Mouse (Mus musculus) T-helper 2 cell (primary cell): ENCODE results near the gene Fyb.

Source experiments
- in situ Hi-C: fragments of 300-600 bp; cut with MboI, MseI; formaldehyde crosslinking; loops from one replicate; pipeline ENCODE4 v1.15.1; 2025; ENCODE audit warnings: high pct_unique_total_duplicates

Gene Fyb

DNA sequence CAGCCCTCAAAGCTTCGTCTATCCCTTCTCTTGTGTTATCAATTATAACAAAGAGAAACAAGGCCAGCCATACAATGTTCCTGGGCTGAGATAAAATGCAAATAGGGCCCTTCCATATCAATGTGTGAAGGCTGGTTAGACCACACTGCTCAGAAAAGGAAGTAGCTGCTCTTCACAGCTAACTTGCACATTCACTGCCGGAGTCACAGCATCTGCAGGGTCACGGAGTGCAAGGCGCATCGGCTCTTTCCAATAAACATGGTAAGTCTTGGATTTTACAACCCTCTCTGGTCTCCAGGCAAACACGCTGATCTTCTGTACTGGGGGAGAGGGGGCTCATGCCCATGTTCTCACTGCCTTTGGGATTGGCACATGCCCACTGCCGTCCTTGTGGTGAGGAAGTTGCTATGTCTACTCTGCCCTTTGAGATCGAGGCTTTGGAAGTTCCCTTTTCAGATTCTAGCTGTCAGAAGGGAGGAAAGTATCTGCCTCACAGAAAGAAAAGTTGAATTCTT lies at the start of gene Fyb:
Gene Fyb, plus strand, starts transcription at position 201 of the 515 bp plus-strand sequence.
- in situ Hi-C loops, result loop anchor here (5.0 kb wide), 1 partner anchor 45 kb away; no protein-coding TSS in a partner anchor

DNA sequence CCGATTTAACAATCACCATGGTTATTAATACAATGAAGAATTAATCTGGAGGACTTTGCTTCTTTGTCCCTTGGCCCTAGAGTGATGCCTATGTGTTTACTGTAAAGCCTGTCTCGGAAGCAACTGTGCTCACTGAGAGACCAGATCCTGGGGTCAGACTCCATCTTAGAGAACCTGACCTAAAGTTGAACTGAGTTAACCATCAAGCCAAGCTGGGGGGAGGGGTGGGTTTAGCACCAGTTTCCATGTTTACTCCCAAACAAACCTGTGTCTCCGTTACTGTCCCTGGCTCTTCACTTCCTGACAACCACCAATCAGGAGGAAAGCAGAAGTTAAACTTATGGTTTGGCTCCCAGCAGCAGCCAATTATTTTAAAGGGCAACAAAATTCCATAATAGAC lies 39.1 kb upstream of the Fyb start:
- in situ Hi-C loops, result no loop called here

DNA sequence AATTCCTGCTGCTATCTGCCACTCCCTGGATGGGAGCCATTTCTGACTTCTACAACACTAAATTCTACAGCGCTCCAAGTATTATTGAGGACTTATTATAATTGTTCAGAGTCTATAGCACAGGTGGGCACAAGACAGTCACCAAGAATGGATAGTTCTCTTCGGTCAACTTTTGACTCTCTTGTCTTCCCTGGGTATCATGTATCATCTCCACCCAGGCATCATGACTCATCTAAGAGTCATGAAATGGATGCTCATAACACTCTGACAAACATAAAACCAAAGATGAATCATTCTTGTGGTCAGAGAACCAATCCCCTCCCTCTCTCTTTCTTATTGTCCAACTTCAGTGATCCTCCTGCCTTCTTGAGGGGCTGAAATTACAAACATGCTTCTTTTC lies 30.3 kb upstream of the Fyb start:
- in situ Hi-C loops, result loop anchor here (5.0 kb wide), 1 partner anchor 225 kb away; no protein-coding TSS in a partner anchor

DNA sequence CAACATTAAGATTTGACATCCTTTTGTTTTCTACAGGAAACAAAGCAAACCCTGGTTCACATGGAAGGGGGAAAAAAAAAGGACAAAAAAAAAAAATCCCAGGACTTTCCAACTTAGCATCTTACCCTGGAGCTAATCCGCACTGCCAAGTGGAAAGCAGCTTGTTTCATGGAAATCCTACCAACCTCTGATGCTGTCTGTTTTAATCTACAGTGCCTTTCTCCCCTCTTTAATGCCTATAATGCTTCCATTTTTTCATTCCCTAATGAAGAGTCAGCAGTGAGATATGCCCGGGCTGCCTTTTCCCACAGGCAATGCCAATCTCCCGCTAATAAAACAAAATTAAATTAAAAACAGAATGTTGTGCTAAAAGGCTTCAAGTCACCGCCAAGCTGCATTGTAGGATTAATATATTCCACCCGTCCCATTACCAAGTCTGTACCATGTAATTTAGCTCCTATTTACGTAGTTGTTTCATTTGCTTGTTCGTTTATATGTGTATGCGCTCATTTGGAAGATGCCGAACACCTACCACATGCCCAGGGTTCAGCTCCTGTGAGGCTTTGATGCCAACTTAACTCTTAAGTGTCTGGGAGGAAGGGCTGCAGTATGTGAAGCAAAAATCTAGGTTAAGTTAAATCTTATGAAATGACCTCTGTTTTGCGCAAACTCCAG lies 24.1 kb upstream of the Fyb start:
- in situ Hi-C loops, result no loop called here

GRCm38 (mm10) chr15:6500787-6501186 lies 21.9 kb upstream of the Fyb start:
- in situ Hi-C loops, result no loop called here

DNA sequence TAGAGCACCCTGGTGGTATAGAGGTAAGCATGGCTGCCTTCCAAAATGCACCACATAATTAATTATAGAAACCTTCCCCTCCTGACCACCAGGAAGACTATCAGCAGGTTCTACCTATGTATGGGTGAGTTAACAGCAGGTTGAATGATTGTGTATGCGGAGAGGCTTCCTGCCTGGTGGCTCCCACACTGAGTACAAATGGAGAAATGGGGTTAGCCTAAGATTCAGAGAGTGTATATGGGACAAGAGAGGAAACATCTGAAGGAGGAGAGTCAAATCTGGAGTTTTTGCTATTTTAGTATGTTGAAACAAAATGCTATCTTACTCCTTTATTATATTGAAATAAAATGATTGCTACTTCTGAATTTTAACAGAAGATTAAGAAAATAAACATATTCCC lies 5.1 kb upstream of the Fyb start:
- in situ Hi-C loops, result no loop called here

- in situ Hi-C loops, result loop anchor here (5.0 kb wide), 1 partner anchor 48 kb away; no protein-coding TSS in a partner anchor
Observed at GRCm38 (mm10) chr15:6519417-6520255, 3.0 kb upstream of the Fyb start.

GRCm38 (mm10) chr15:6520505-6521155 lies 2.0 kb upstream of the Fyb start:
- in situ Hi-C loops, result loop anchor here (5.0 kb wide), 1 partner anchor 47 kb away; no protein-coding TSS in a partner anchor

DNA sequence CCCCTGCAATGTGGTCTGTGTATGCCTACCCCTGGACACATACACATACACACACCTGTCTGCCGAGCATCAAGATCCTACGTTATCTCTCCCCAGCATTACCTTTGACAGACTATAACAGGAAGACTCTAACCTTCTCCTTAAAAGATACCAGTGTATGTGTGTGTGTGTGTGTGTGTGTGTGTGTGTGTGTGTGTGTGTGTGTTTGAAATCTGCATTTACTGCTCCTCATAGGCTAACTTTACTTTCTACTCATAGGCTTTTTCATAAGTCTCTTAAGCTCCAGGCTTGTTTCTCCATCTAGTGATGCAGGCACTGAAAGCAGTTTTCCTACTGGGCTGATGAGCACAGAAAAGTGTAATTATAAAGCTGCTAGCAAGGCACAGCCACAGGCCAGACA lies 2.1 kb downstream of the Fyb start:
- in situ Hi-C loops, result loop anchor here (5.0 kb wide), 1 partner anchor 42 kb away; no protein-coding TSS in a partner anchor

- in situ Hi-C loops, result no loop called here
Observed at GRCm38 (mm10) chr15:6525386-6525785, 2.7 kb downstream of the Fyb start.

- in situ Hi-C loops, result no loop called here
Observed at GRCm38 (mm10) chr15:6533858-6534343, 11.2 kb downstream of the Fyb start.

DNA sequence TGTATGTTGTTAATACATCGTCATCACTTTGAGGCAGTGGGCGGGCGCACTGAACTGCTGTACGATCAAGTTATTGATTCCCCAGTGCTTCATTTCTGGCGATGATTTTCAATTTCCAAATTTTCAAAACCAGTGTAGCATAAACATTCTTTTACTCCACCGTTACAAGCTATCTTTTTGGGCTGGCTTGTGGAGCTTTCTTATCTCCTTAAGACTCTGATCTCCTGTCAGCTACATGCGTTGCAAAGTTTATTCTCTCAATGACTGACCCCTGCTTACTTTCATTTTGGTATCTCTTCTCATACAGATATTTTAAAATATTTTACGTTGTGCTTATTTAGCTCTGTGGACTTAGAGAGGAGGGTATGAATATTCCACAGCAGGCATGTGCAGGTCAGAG lies 11.9 kb downstream of the Fyb start:
- in situ Hi-C loops, result no loop called here

GRCm38 (mm10) chr15:6539639-6540338 lies 17.1 kb downstream of the Fyb start:
- in situ Hi-C loops, result no loop called here

DNA sequence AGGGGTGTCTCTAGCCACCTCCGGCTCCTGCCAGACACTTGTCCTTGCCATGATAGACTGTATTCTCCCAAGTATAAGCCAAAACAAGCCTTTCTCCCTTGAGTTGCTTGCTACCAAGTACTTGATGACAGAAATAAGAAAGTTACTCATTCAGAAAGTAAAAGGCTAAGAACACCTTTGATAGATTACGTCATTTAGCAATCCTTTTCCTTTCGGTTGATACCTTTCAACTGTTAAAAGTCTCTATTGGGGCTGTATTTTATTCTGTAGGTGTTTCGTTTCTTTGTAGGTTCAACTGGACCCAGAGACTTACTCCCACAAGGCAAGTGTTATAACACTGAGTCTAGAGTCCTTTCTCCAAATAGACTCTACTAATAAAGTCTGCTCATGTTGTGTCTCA lies 26.3 kb downstream of the Fyb start:
- in situ Hi-C loops, result no loop called here

- in situ Hi-C loops, result loop anchor here (10.0 kb wide), 1 partner anchor 647 kb away; no protein-coding TSS in a partner anchor
Observed at GRCm38 (mm10) chr15:6551875-6552274, 29.2 kb downstream of the Fyb start.

DNA sequence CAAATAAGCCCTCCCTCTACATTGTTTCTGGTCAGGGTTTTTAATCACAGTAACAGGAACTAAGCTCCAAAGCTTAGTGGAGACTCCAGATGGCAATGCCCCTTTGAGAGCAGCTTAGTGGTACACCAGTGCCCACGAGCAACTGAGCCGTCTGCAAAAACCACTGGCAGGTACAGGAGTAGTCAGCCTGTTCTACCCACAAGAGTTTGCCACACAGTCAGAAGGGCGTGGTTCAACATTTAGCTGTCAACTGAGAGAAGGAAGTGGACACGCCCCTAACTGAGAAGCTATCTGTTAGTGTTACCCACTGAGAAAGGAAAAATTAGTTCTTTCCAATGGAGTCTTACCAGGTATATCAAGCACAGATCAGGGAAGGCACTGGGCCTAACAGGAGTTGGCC lies 32.1 kb downstream of the Fyb start:
- in situ Hi-C loops, result loop anchor here (10.0 kb wide), 1 partner anchor 650 kb away; no protein-coding TSS in a partner anchor

DNA sequence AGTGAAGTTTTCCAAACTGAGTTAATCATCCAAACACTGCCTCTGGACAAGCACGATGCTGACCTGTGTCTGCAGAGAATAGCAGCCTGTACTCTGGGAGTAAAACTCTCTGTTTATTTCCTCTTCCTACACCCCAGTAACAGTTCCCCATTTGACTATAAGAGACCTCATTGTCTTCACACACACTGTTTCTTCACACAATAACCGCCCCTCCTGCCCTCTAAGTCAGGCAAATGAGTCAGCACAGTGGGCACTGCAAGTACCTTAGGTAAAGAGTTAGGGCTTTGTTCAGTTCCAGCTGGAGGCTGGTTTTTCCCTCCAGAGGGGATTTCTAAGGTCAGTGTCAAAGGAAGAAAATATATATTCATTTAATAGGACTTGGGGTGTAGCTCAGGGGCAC lies 32.9 kb downstream of the Fyb start:
- in situ Hi-C loops, result loop anchor here (10.0 kb wide), 1 partner anchor 651 kb away; no protein-coding TSS in a partner anchor

DNA sequence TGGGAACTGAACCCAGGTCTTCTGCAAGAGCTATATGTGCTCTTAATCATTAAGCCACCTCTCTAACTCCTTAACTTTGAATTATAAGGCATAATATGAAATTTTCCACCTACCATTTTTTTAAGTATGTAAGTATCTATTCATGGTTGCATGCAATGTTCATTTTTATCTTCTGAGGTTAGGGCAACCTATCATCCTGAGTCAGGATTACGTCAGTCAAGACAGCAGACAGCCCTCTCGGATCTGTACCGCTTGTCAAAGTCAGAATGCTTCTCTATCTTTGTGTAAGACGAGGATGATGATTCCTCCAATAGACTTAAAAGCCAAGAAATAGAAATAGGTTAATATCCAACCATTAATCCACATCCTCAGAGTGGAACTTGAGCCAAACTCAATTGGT lies 33.6 kb downstream of the Fyb start:
- in situ Hi-C loops, result loop anchor here (10.0 kb wide), 1 partner anchor 651 kb away; no protein-coding TSS in a partner anchor

DNA sequence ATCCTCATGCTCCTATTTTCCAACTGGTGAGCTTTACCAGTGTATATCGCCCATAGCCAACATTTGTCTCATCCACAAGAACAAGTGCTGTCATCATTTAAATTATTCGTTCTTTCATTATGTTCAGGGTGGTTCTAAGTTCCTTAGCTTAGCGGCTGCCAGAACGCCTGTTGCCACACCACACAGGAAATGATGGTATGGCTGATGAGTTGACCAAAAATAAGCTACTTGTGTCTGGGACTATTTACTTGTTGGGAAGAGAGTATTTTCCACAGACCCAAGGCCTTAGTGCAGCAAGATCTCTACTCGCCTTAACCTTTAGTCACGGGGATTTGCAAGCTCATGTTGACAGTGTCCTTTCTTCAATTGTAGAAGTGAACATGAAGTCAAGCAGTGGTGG lies 34.3 kb downstream of the Fyb start:
- in situ Hi-C loops, result loop anchor here (10.0 kb wide), 1 partner anchor 652 kb away; no protein-coding TSS in a partner anchor

- in situ Hi-C loops, result loop anchor here (10.0 kb wide), 1 partner anchor 653 kb away; no protein-coding TSS in a partner anchor
Observed at GRCm38 (mm10) chr15:6557552-6557951, 34.9 kb downstream of the Fyb start.

DNA sequence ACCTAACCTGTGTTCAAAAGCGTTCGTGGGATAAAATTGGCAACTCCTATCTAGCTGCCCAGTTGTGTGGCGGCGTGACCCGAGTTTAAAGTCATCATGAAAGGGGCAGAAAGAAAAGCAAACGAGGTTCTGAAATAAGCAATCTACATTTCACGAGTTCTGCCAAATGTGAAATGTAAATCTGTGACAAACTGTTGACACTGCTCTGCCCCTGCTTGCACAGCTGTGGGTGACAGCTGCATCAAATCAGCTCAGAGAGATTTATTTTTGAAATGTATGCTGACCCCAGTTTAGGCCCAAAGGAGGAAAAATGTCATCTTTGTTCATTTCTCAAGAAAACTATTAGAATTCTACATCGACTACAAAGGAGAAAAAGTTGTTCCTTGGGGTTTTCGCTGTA lies 36.5 kb downstream of the Fyb start:
- in situ Hi-C loops, result loop anchor here (10.0 kb wide), 1 partner anchor 654 kb away; no protein-coding TSS in a partner anchor
